Mouse (Mus musculus) intestine, embryonic 16.5 days (tissue): ENCODE results near the gene Tmem87b. TPM values are rescaled to one million over a fixed set of nuclear protein-coding genes. Genes with fewer than 3 reads are reported as not detected.
A peak's percentile ranks its signal among the peaks of the same experiment; 100 is the strongest.

ENCODE experiments used
- ATAC-seq: fragments of 200-750 bp; cut with Nextera tagmentation; 2 replicates; pipeline ENCODE4 v1.8.0; 2017; ENCODE audit warnings: moderate TSS enrichment, moderate library complexity
- H3K27ac ChIP-seq: fragments of 300-500 bp; sonication (generic); 2 replicates; pipeline ENCODE4 v1.5.1; 2014; ENCODE audit warnings: mild to moderate bottlenecking, low read length
- H3K27me3 ChIP-seq: fragments of 300-500 bp; sonication (generic); replicated peaks from 2 replicates; pipeline ENCODE4 v1.6.1; 2014; ENCODE audit warnings: low read length, control low read depth, mixed read lengths; ENCODE audit not compliant: control insufficient read depth, insufficient read depth
- H3K36me3 ChIP-seq: fragments of 300-500 bp; sonication (generic); 2 replicates; pipeline ENCODE4 v1.6.1; 2014; ENCODE audit warnings: low read length, control low read depth; ENCODE audit not compliant: control insufficient read depth, insufficient read depth
- H3K4me1 ChIP-seq: fragments of 300-500 bp; sonication (generic); 2 replicates; pipeline ENCODE4 v1.6.1; 2014; ENCODE audit warnings: low read length, control low read depth, mixed read lengths; ENCODE audit not compliant: control insufficient read depth, insufficient read depth
- H3K4me2 ChIP-seq: fragments of 300-500 bp; sonication (generic); 2 replicates; pipeline ENCODE4 v1.6.1; 2014; ENCODE audit warnings: low read depth, low read length, control low read depth
- H3K4me3 ChIP-seq: fragments of 300-500 bp; sonication (generic); 2 replicates; pipeline ENCODE4 v1.5.1; 2014; ENCODE audit warnings: mild to moderate bottlenecking, low read length
- H3K9ac ChIP-seq: fragments of 300-500 bp; sonication (generic); 2 replicates; pipeline ENCODE4 v1.6.1; 2014; ENCODE audit warnings: low read depth, low read length
- H3K9me3 ChIP-seq: fragments of 300-500 bp; sonication (generic); 2 replicates; pipeline ENCODE4 v1.6.1; 2016; ENCODE audit warnings: low read length, control low read depth; ENCODE audit not compliant: control insufficient read depth
- WGBS: fragments of 180-500 bp; shearing (Covaris S2); extraction: QIAGEN DNeasy Blood & Tissue Kit; methylation state at CpG from one replicate; pipeline ENCODE4 v1.1.7; 2014; 5-methylcytosine and 5-hydroxymethylcytosine counted together
- polyA plus RNA-seq: library from polyadenylated mRNA; unstranded; fragments of >200 nt; fragmentation: Nextera tagmentation; extraction: Ambion mirVana; gene quantifications from 2 replicates; pipeline ENCODE4 v1.2.1, GENCODE M21; 2015

The Tmem87b gene
- polyA plus RNA-seq, 1 experiment from 2014 or later = 54.6 TPM

DNA sequence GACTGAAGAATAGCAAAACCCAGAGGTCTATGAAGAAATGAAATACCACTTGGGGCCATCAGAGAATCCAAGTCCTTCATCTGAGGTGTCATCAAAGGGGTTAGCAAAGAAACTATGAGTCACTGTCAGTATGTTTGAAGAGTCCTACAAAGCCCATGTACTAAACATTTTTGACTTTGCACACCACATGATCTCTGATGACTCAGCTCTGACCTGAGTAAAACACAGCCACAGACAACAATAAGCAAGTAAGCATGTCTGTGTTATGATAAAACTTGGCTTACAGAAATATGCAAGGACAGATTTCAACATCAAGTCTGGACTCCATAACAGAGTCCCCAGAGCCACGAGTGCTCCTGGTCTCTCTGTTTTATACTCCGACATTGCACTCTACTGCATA, 15.1 kb downstream of the Tmem87b start:
- no peak overlapping the region for H3K9ac ChIP-seq
- no peak overlapping the region for H3K4me2 ChIP-seq
- peaks cover 9% of the 10 kb centered on the region; the same call in 1 of the 2 replicates for H3K4me1 ChIP-seq
- H3K27me3 ChIP-seq = no peaks in the 10 kb centered on the region
- no peaks in the 10 kb centered on the region for H3K9me3 ChIP-seq
- 77% methylated on average over 2 of the region's 2 CpGs for WGBS
- H3K36me3 ChIP-seq = no peaks in the 10 kb centered on the region; the same call in 1 of the 2 replicates
- no peak overlapping the region for H3K4me3 ChIP-seq
- H3K27ac ChIP-seq = peak overlapping the region; percentile 74
- ATAC-seq = peak; percentile 85

DNA sequence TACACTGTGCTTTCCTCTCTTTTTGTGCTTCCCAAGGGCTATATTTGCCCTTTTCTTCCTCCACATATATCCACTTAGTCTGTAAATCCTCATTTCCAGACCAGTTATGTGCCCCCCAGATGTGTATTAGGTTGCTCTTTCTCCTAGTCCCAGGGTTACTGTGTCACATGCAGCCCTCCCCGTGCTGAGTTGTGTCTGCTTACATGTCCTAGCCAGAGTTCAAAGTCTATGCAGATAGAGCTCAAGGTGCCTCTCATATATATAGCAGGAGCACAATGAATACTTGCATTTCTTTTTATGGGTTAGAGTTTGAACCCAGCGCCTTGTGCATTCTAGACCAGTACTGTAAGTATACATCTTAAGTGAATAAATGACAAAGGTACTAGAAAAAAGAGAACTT, 15.5 kb downstream of the Tmem87b start:
- peak overlapping the region; percentile 74 for H3K27ac ChIP-seq
- WGBS = 80% methylated on average over 2 of the region's 2 CpGs
- H3K36me3 ChIP-seq = no peaks in the 10 kb centered on the region; the same call in 1 of the 2 replicates
- H3K9me3 ChIP-seq = no peaks in the 10 kb centered on the region
- peak; percentile 92 for ATAC-seq
- H3K4me2 ChIP-seq = no peak overlapping the region
- no peak overlapping the region for H3K4me3 ChIP-seq
- no peak overlapping the region for H3K9ac ChIP-seq
- no peaks in the 10 kb centered on the region for H3K27me3 ChIP-seq
- H3K4me1 ChIP-seq = peaks cover 9% of the 10 kb centered on the region; the same call in 1 of the 2 replicates

DNA sequence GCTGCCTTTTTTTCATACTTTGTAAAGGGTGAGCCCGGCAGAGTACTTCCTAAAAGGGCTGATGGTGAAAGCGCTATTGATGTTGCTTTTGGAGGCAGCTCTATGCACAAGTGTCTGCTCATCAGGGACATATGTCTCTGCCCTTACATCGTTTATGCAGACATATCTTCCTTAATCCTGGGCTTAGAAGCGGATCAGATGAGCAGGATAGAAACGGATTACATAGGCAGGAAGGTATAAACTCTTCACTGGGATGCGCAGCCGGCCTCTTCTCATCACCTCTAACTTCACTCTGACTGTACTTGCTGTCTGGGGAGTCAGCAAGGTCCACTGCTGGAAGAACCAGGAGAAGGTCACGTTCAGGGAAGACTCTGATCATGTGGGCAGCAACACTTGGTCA, 19.6 kb downstream of the Tmem87b start:
- H3K9ac ChIP-seq = no peak overlapping the region
- no peaks in the 10 kb centered on the region; the same call in 1 of the 2 replicates for H3K36me3 ChIP-seq
- no peak overlapping the region for H3K4me3 ChIP-seq
- peaks cover 3% of the 10 kb centered on the region; the same call in 1 of the 2 replicates for H3K4me1 ChIP-seq
- no peaks in the 10 kb centered on the region for H3K27me3 ChIP-seq
- H3K9me3 ChIP-seq = no peaks in the 10 kb centered on the region
- no peak overlapping the region for H3K4me2 ChIP-seq
- 88% methylated on average over 8 of the region's 8 CpGs for WGBS
- ATAC-seq = no peak
- no peak overlapping the region for H3K27ac ChIP-seq

DNA sequence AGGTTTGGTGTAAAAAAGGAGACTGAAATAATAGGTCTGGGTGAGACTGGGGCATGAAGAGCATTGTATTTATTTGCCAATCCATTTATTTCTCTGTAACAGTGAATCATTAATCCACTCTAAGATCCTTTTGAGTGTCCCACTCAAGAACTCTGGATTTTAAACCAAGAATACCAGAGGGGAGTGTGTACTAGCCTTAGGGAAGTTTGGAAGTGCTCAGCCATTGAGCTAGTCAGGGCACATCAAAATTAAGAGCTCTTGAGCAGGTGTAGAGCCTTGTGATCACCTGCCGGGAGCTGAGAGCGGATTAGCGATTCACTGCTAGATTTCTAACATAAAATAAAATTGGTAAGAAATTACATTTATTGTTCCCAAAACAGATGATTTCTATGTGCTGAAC, 20.7 kb downstream of the Tmem87b start:
- Histone ChIP-seq H3K4me1 (no peaks in the 10 kb centered on the region), H3K9ac (no peak overlapping the region), H3K9me3 (no peaks in the 10 kb centered on the region), H3K36me3 (no peaks in the 10 kb centered on the region; the same call in 1 of the 2 replicates), H3K27ac (no peak overlapping the region), H3K4me3 (no peak overlapping the region), H3K4me2 (no peak overlapping the region), H3K27me3 (no peaks in the 10 kb centered on the region)
- 93% methylated on average over 3 of the region's 3 CpGs for WGBS
- no peak for ATAC-seq

DNA sequence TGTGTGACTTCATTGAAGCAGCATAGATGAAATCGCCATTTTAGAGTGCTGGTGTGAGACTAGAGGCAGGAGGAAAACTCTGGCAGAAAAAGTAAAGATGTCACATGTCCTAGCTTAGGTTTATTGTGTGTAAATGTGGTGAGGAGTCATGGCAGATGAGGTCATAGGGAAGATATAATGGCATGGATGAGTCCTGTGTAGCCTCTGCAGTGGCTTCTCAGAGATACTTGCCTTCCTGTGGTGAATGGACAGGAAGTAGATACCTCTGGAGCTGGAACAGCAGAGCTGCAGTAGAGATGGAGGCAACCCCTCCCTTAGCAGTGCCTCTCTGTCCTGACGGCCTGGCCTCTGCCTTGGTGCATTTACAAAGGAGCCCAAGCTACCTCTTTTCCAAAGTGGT, 21.6 kb downstream of the Tmem87b start:
- H3K27ac ChIP-seq = no peak overlapping the region

DNA sequence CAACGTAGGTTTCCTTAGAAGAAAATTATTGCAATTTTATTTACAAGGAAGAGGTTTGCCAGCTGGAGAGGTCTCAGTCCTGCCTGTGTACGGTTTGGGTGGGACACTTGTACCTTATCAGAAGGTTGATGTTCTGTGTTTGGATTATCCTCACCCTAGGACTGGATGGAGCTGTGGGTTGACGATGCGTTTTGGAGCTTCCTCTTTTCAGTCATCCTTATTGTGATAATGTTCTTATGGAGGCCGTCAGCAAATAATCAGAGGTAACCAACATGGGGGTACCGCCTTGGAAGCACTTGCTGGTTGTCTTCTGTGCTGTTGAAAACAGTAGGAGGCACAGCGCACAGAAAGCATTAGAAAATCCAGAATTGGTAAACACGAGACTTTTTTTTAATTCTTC, 24.5 kb downstream of the Tmem87b start:
- no peak for ATAC-seq
- Histone ChIP-seq H3K4me2 (no peak overlapping the region), H3K4me1 (0 out of 2 replicates have a peak, but pooled peaks cover under 1% of the 10 kb centered on the region), H3K9ac (no peak overlapping the region), H3K27ac (no peak overlapping the region), H3K27me3 (no peaks in the 10 kb centered on the region), H3K36me3 (peaks cover 5% of the 10 kb centered on the region; the same call in 1 of the 2 replicates), H3K9me3 (no peaks in the 10 kb centered on the region), H3K4me3 (no peak overlapping the region)
- 87% methylated on average over 8 of the region's 8 CpGs for WGBS

More for the DNA sequence above, 21.6 kb downstream of the Tmem87b start:
- peaks cover 3% of the 10 kb centered on the region; the same call in 1 of the 2 replicates for H3K36me3 ChIP-seq
- no peaks in the 10 kb centered on the region for H3K27me3 ChIP-seq
- no peaks in the 10 kb centered on the region for H3K9me3 ChIP-seq
- H3K4me3 ChIP-seq = no peak overlapping the region
- no peak for ATAC-seq
- H3K9ac ChIP-seq = no peak overlapping the region
- no peak overlapping the region for H3K4me2 ChIP-seq
- no peaks in the 10 kb centered on the region for H3K4me1 ChIP-seq
- WGBS = 90% methylated on average over 2 of the region's 2 CpGs

DNA sequence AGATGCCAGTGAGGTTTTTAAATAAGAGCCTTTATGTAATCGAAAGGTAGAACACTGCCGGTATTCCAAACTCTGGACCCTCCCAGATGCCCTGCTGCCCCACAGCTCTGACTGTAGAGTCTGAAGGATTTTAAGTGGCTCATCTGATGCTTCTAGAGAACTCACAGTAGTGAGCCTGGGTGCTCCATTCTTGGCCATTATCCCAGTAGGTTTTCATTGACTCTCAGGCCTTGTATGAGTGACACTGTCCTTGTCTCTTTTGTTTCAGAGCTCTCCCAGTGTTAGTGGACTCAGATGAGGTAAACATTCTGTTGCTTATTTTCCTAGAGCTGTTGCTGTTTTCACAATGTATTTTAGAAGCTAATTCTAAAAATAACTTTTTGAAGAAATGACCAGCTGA, 32.1 kb downstream of the Tmem87b start:
- H3K4me1 ChIP-seq = 0 out of 2 replicates have a peak, but pooled peaks cover 3% of the 10 kb centered on the region
- H3K36me3 ChIP-seq = 0 out of 2 replicates have a peak, but pooled peaks cover 2% of the 10 kb centered on the region
- no peak overlapping the region for H3K4me3 ChIP-seq
- 83% methylated on average over 2 of the region's 2 CpGs for WGBS
- no peaks in the 10 kb centered on the region for H3K9me3 ChIP-seq
- H3K4me2 ChIP-seq = no peak overlapping the region
- no peaks in the 10 kb centered on the region for H3K27me3 ChIP-seq
- no peak overlapping the region for H3K27ac ChIP-seq
- no peak for ATAC-seq
- H3K9ac ChIP-seq = no peak overlapping the region

DNA sequence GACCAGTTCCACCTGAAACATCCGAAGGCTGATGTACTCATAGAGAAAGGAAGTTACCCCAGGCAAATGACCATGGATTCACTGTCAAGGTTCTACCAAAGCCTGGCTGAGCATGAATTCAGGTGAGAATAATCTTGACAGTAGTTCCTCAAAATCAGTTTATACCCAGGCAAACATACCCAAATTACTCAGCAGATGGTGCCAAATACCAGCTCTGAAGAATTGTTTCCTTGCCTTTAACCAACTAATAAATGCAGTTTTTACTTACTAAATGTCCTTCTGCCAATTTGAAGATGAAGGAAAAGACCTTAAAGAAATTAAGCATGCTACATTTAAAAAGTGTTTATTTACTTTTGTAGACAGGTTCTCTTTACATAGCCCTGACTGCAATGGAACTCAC, 38.8 kb downstream of the Tmem87b start:
- Histone ChIP-seq H3K9me3 (no peaks in the 10 kb centered on the region), H3K4me2 (no peak overlapping the region), H3K27me3 (no peaks in the 10 kb centered on the region), H3K9ac (no peak overlapping the region), H3K4me3 (no peak overlapping the region), H3K27ac (no peak overlapping the region), H3K4me1 (no peaks in the 10 kb centered on the region), H3K36me3 (no peaks in the 10 kb centered on the region)
- no peak for ATAC-seq
- WGBS = 82% methylated on average over 1 of the region's 1 CpGs

DNA sequence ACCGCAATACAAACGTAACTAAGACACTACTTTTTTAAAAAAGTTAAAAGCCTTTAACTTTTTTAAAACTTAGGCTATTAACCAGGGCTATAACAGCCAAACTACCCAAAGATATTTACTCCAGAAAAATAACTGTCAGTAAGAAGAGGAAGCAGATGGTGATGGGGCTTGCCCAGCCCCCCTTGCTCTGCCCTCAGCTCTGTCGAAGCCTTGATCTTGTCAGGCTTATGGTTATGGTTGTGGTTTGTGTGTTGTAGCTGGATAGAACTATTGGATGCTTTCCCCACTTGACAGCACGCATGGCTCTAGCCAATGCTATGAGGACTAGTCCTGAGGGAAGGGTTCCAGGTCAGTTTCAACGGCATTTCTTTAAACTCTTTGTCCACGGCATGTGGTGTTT, 41.0 kb downstream of the Tmem87b start:
- Histone ChIP-seq H3K9ac (no peak overlapping the region), H3K36me3 (no peaks in the 10 kb centered on the region), H3K27ac (no peak overlapping the region), H3K4me1 (peaks cover 5% of the 10 kb centered on the region; the same call in 1 of the 2 replicates), H3K4me2 (no peak overlapping the region), H3K9me3 (no peaks in the 10 kb centered on the region), H3K4me3 (no peak overlapping the region), H3K27me3 (peaks cover 2% of the 10 kb centered on the region)
- no peak for ATAC-seq
- WGBS = 88% methylated on average over 6 of the region's 6 CpGs

DNA sequence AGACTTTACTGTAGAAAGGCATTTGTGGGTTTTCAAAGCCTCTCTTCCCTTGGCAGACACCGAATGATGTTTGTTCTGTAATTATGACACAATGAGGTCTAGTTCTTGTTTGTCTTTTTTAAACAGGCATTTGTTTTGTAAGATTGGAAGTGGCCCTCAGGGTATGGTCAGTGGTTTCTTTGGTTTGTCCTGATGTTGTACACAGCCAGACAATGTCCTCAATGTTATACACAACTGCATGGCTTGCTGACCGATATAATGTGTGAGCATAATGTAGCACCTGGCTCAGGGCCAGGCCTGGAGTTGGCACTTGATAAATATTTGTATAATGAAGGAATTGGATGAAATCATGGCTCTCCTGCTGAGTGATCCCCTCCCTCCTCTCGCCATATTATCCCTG, 41.9 kb downstream of the Tmem87b start:
- Histone ChIP-seq H3K4me3 (no peak overlapping the region), H3K4me2 (no peak overlapping the region), H3K36me3 (no peaks in the 10 kb centered on the region), H3K9me3 (no peaks in the 10 kb centered on the region), H3K27ac (no peak overlapping the region), H3K9ac (no peak overlapping the region), H3K27me3 (peaks cover 4% of the 10 kb centered on the region), H3K4me1 (peaks cover 8% of the 10 kb centered on the region; the same call in 1 of the 2 replicates)
- ATAC-seq = no peak
- WGBS = 56% methylated on average over 3 of the region's 3 CpGs
